Mouse (Mus musculus) CH12.LX (cell line): ENCODE measurements around the gene Anapc16.

Experiments used
- BHLHE40 ChIP-seq: IDR thresholded peaks from 2 replicates; pipeline ENCODE4 v1.6.1; 2011; ENCODE audit warnings: mild to moderate bottlenecking, low read depth, low read length, improper control_type of control experiment
- CTCF ChIP-seq, 2 experiments: IDR thresholded peaks in 1 of 2; conservative IDR thresholded peaks in 1 of 2; 2 replicates each; pipeline ENCODE4 v1.5.1; 2011 to 2012; ENCODE audit warnings: low read depth in 2 of 2, low read length in 2 of 2, improper control_type of control experiment in 1 of 2, inconsistent platforms in 1 of 2, mild to moderate bottlenecking in 1 of 2, moderate library complexity in 1 of 2
- SIN3A ChIP-seq: IDR thresholded peaks from 2 replicates; pipeline ENCODE4 v1.6.1; 2012; ENCODE audit warnings: low read length, improper control_type of control experiment, inconsistent platforms
- UBTF ChIP-seq: IDR thresholded peaks from 2 replicates; pipeline ENCODE4 v1.6.1; 2012; ENCODE audit warnings: low read depth, mild to moderate bottlenecking, inconsistent platforms, low read length, improper control_type of control experiment, moderate library complexity
- ZC3H11A ChIP-seq: IDR thresholded peaks from 2 replicates; pipeline ENCODE4 v1.6.1; 2012; ENCODE audit warnings: low read depth, mild to moderate bottlenecking, inconsistent platforms, low read length, improper control_type of control experiment

- TF ChIP-seq CTCF (conservative IDR thresholded peaks at IDR 0.05 in 1 of 2, IDR thresholded peaks at IDR 0.05 in 1 of 2; ENCODE audit: low read depth in 2 of 2, low read length in 2 of 2) = no peak
- TF ChIP-seq SIN3A = no peak; the same call in 1 of the 2 replicates
- TF ChIP-seq ZC3H11A = no peak
- TF ChIP-seq BHLHE40 = peak; percentile 67
- TF ChIP-seq UBTF = no peak
Measured at GRCm38 (mm10) chr10:59974191-59974664, 28.7 kb downstream of the Anapc16 start.
